Mouse (Mus musculus): Measurements from ENCODE around the gene Tex37. TPM values are rescaled to one million over a fixed set of nuclear protein-coding genes. Genes with fewer than 3 reads are reported as not detected.

Gene Tex37
- not detected for polyA plus RNA-seq (2015; fragmentation: Illumina TruSeq; extraction: RNeasy Lipid Tissue Mini Kit (QIAGEN cat#74804); ENCODE audit: insufficient read depth, low read depth, low replicate concordance)

GRCm38 (mm10) chr6:70918827-70919226 lies at the start of gene Tex37:
Gene Tex37 (minus strand): TSS chr6:70918927.

GRCm38 (mm10) chr6:70956285-70956912 lies 37.7 kb upstream of the Tex37 start, which contains the start of gene Foxi3:
Gene Foxi3 (plus strand): TSS chr6:70956531.

Other genes starting within 250 kb of the Tex37 start
- gene Rpia, start 126.7 kb downstream of the Tex37 start, polyA plus RNA-seq (2015; fragmentation: Illumina TruSeq; extraction: RNeasy Lipid Tissue Mini Kit (QIAGEN cat#74804); ENCODE audit: insufficient read depth, low read depth, low replicate concordance): 4.6 TPM
- gene Eif2ak3, start 74.4 kb downstream of the Tex37 start, polyA plus RNA-seq (2015; fragmentation: Illumina TruSeq; extraction: RNeasy Lipid Tissue Mini Kit (QIAGEN cat#74804); ENCODE audit: insufficient read depth, low read depth, low replicate concordance): 21.0 TPM
- gene Foxi3, start 37.6 kb upstream of the Tex37 start, polyA plus RNA-seq (2015; fragmentation: Illumina TruSeq; extraction: RNeasy Lipid Tissue Mini Kit (QIAGEN cat#74804); ENCODE audit: insufficient read depth, low read depth, low replicate concordance): not detected
- gene Thnsl2, start 225.5 kb upstream of the Tex37 start, polyA plus RNA-seq (2015; fragmentation: Illumina TruSeq; extraction: RNeasy Lipid Tissue Mini Kit (QIAGEN cat#74804); ENCODE audit: insufficient read depth, low read depth, low replicate concordance): 4.9 TPM

Measured in pancreas, adult 10 weeks (tissue).